Mouse (Mus musculus) fat pad, adult 2 months (tissue): ENCODE measurements around the gene Efcab6.

Experiments
- DNase-seq: peaks from one replicate; pipeline ENCODE4 v3.0.0-alpha.2; 2011; ENCODE audit warnings: low read depth, low spot score; ENCODE audit errors: extremely low read depth

Gene Efcab6

DNA sequence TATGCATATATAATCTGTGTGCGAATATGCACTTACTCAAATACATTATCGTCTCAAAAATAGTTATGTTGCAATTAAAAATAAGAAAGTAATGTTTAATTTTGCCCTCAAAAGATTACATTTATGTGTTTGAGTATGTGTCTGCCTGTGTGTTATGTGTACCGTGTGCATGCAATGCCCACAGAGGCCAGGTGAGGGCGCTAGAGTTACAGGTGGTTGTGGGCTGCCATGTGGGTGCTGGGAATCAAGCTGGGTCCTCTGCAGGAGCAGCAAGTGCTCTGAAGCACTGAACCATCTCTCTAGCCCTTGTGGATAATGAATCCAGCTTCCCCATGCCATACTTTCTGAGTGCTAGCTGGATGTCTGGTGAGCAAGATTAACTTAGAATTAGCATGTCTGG lies 522 bp upstream of the Efcab6 start:
- DNase-seq: no peak

- DNase-seq: no peak
These were observed 6.3 kb downstream of the Efcab6 start for GRCm38 (mm10) chr15:84058841-84059240.

- DNase-seq: no peak
These were observed 9.1 kb downstream of the Efcab6 start for GRCm38 (mm10) chr15:84056083-84056482.

DNA sequence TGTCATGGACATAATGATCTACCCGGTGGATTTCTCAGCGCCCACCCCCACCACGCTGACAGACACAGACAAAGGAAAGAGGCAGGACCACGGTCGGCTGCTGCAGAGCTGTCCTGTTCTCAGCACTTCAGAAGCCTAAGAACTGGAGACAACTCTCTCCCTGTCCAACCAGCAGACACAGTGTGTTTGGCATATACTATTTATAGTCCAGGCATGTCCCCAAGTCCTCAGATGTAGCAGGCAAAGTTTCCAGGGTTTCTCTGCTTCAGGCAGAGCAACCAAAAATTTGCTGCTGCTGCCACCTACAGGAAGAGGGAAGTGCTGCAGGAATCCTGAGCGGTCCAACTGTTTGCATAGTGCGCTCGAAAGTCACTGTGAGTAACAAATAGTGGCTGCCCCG lies 11.3 kb downstream of the Efcab6 start:
- no peak for DNase-seq

- DNase-seq: no peak
These were observed 11.9 kb downstream of the Efcab6 start for GRCm38 (mm10) chr15:84053240-84053639.

GRCm38 (mm10) chr15:84052390-84052789 lies 12.8 kb downstream of the Efcab6 start:
- no peak for DNase-seq

- no peak for DNase-seq
These were observed 15.6 kb downstream of the Efcab6 start for GRCm38 (mm10) chr15:84049570-84049969.

GRCm38 (mm10) chr15:84045562-84045961 lies 19.6 kb downstream of the Efcab6 start:
- DNase-seq: no peak

GRCm38 (mm10) chr15:84037067-84037466 lies 28.1 kb downstream of the Efcab6 start:
- DNase-seq: no peak

- no peak for DNase-seq
These were observed 39.5 kb downstream of the Efcab6 start for GRCm38 (mm10) chr15:84025651-84026050.

DNA sequence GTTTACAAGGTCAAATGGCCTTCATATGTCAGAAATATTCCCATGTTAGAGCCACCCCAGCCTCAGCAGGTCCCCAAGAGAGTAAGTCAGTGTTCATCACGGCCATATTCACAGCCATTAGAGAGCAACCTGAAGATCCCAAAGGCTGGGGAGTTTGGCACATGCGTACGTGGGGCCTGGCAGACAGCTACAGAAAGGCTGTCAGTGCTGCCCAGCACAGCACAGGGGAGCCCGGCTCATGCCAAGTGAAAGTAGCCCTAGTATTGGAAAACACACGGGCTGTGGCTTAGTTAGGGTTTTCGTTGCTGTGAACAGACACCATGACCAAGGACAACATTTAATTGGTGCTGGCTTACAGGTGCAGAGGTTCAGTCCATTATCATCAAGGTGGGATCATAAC lies 40.3 kb downstream of the Efcab6 start:
- no peak for DNase-seq

- no peak for DNase-seq
These were observed 55.7 kb downstream of the Efcab6 start for GRCm38 (mm10) chr15:84009366-84010083.

DNA sequence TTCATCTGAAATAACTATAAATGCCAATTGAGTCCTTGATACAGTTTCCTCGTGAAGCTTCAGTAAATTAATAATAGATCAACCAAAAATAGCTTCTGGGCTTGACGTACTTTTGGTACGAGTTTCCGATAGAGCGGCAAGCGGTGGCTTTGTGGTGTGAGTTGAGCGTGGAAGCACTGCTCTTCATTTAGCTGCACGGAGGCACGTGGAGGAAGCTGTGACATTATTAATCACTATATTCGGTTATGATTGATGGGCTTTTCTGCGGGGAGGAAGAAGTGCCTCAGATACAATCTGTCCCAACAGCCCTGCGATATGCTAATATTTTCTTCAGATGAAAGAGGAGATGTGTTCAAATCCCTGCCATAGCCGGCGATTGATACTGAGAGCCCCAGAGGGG lies 60.9 kb downstream of the Efcab6 start:
- DNase-seq: no peak

GRCm38 (mm10) chr15:83999071-83999470 lies 66.1 kb downstream of the Efcab6 start:
- DNase-seq: no peak

GRCm38 (mm10) chr15:83998586-83998985 lies 66.6 kb downstream of the Efcab6 start:
- DNase-seq: no peak

GRCm38 (mm10) chr15:83998115-83998514 lies 67.1 kb downstream of the Efcab6 start:
- no peak for DNase-seq

GRCm38 (mm10) chr15:83997550-83997949 lies 67.6 kb downstream of the Efcab6 start:
- DNase-seq: no peak

DNA sequence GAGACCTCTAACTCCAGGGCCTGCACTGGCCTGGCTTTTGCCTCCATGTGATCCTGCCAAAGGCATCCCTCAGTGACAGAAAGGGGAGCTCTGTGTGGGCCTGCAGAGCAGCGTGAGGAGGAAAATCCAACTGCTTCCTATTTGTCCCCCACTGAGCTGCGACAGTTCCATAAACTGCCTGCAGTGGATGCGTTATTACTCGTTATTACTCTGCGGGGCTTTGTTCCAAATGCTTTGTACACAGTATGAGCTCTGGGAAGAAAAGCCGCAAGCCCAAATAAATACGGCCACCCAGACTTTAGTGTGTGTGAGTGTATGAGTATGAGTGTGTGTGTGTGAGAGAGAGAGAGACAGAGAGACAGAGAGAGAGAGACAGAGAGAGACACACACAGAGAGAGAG lies 68.3 kb downstream of the Efcab6 start:
- DNase-seq: no peak

GRCm38 (mm10) chr15:83992191-83992590 lies 73.0 kb downstream of the Efcab6 start:
- no peak for DNase-seq

DNA sequence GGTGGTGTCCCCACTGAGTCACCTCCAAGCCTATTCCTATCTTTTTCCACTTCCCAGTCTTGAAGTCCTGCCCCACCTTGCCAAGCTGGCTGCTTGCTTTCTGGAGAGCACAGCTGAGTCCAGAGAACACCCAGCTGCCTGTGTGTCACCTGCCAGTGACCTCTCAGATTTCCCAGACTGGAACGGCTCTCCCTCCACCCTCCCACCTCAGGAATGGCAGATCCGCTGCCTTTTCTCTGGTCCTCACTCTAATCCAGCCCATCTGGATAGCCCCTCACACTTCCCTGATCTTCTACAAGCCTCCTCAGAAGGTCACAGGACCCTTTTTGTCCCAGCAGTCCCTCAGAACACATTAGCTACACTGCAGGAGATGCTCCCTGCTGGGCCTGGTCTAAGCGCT lies 73.7 kb downstream of the Efcab6 start:
- no peak for DNase-seq

DNA sequence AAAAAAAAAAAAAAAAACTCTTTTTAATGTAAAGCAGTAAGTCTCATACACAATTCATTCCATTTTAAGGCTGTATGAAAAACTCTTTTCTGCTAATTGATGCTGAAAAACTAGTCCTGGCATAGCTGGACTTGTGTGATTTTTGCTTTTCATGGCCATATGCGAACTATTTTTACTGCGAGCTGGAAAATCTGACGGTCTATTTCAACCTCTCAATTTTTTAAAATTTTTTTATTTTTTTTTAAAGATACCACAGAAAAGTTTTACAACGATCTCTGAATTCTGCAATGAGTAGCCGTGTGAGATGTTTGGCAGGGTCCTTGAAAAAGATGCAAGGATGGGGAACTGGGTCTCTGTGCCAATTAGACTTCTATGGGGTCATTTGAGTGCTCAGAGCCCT lies 75.9 kb downstream of the Efcab6 start:
- DNase-seq: no peak

DNA sequence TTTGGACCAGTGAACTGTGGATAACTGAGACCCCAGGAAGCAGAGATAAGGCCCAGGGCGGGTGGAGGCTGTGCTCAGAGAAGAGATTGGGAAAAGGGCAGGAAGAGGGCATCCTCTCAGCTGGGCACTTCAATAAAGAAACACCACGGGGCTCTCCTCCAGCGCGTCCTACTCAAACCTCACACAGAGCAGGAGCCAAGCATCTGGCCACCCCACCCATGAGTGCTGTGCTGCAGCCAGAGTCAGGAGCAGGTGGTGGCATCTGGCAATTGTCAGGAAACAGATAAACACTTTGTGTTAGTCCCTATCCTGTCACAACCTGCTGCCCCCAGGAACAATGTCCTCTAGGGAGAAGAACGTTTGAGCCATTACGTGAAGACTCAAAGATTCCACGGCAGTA lies 77.1 kb downstream of the Efcab6 start:
- no peak for DNase-seq

GRCm38 (mm10) chr15:83982186-83982936 lies 82.8 kb downstream of the Efcab6 start:
- no peak for DNase-seq
